Mouse (Mus musculus): ENCODE results near the gene G530012D18Rik.
"Not testable (repeated sequence)": the region's sequence is repeated elsewhere in the genome, so short reads cannot be mapped to it uniquely, and the experiment has no call there.

G530012D18Rik gene

DNA sequence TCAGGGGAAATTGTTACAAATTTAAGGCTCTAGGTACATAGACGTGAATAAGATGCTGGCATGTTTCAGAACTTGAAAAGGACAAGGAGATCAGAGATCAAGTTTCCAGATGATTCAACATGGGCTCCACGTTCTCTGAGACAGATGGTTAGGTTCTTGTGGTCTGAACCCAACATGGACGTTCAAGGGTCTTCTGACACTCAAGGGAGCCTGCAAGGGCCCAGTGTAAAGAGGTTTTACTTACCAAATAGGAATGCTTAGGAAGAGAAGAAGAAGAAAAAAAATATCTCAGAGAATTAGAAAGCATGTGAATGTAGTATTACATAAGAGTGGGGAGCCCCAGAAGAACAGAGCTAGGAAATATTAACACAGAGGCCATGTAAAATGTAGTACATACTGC, 40.3 kb downstream of the G530012D18Rik start:
- DNase-seq (ENCODE audit: low read depth, low spot score) = not testable (repeated sequence)

DNA sequence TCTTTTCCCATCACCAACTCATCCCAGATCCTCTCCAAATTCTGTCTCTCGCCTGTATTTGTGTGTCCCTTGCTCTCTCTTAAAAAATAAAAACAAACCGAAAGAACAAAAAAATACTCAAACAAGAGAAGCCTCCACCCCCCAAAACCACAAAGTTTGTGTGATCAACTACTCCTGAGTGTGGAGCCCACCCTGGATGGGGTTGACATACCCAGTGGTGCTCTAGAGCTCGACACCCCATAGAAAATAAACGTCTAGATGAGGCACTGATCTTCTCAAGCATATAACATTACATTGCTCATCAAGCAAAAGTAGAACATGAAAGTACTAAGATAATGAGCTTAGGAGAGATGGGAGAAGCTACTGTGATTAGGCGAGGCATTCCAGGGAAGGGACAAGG, 41.7 kb downstream of the G530012D18Rik start:
- DNase-seq (ENCODE audit: low read depth, low spot score) = not testable (repeated sequence)

DNA sequence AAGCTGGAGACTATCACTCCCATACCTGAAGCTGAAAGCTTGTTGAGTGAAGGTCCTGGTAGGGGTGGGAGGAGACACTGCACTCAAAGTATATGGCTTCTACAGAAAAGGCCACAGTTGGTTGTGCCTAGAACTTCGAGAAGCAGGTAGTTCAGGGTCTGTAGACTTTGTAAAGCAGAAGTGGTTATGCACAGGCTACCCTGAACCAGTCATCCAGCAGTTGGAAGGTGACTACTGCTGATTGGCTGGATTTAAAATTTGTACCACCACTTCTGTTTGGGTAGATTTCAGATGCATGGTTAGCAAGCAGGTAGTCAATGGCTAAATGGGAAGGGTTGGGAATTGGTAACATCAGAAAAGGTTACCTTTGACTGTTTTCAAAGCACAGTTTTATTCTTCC, 43.2 kb downstream of the G530012D18Rik start:
- not testable (repeated sequence) for DNase-seq (ENCODE audit: low read depth, low spot score)
